Mouse (Mus musculus): ENCODE measurements around the gene Ttc9b.

Gene Ttc9b

GRCm38 (mm10) chr7:27644471-27644870 is 9.2 kb upstream of the Ttc9b start:
- no peak for DNase-seq

- no peak for DNase-seq
Observed at GRCm38 (mm10) chr7:27646516-27646915, 7.2 kb upstream of the Ttc9b start.

DNA sequence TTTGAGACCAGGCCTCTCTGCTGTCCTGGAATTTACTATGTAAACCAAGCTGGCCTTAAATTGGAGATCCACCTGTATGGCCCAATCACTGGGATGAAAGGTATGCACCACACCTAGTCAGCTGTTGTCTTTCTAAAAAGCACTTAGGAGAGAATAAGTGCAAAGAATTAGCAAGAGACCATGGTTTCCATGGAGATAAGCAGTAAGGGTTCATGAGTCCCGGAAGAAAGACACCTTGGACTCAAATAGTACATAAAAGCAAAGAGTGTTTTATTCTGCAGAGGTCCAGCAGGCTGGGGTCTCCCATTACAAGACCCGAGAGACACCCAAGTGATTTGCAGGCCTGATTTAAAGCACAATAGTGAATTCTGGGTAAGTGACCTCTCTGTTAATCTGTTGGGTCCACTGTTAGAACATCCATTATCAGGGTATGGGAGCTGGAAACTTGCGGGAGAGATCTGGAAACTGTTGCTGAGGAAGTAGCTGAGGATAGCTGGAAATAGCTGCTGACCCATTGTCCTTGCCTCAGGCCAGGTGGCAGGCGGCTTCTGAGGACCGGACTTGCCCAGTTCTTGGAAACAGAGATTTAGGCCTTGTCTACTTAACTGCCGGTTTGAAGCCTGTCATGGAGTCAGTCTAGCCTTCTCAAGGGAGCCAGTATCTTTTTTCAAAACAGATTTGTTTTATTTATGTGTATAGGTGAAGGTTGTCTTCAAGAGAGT is 6.3 kb upstream of the Ttc9b start:
- no peak for DNase-seq

GRCm38 (mm10) chr7:27649723-27650122 is 4.0 kb upstream of the Ttc9b start:
- DNase-seq: no peak

DNA sequence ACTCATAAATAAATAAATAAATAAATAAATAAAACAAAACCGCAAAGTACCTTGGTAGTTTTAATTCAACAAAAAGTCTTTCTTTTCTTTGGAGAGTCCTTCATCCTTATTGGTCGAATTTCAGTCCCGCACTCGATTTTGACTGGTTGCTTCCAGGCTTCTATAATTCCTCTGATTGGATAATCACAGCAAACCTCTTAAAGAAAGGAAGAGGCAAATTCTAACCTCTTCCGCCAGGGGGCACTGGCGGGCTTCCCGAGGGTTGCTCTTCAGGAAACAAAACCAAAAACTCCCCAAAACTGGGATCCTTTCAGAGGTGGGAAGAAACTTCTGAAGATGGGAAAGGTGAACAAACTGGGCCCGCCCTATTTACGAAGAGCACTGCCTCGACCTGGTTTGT is 2.8 kb upstream of the Ttc9b start:
- peak; percentile 84 for DNase-seq

- DNase-seq: peak; percentile 14
Observed at GRCm38 (mm10) chr7:27654607-27655276, 1.0 kb downstream of the Ttc9b start.

- DNase-seq: no peak
Observed at GRCm38 (mm10) chr7:27655545-27655944, 1.8 kb downstream of the Ttc9b start.

- DNase-seq: no peak
Observed at GRCm38 (mm10) chr7:27656600-27656999, 2.9 kb downstream of the Ttc9b start.

DNA sequence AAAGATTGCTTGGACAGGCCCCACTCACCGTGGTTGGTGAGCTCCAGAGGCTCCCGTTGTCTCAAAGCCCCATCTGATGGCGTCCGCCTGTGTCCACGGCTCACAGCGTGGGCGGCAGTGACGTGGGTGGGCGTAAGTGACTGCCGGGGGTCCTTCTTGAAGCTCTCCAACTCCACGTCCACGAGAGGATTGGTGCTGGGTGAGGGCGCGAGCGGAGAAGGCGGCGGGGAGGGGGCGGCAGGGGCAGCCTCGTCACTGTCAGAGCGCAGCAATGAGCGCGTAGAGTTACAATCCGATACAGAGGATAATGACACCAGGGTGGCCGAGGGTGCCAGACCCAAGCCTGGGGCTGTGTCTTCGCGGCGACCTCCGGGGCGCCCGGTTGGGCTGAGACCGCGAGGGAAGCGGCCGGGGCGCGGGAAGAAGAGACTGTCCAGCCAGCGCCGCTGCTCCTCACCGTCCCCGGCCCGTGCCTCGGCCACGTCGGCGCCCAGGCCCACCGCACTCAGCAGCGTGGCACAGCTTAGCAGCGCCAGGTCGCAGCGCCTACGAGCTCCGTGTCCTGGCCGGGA is 4.2 kb downstream of the Ttc9b start:
- DNase-seq: no peak

DNA sequence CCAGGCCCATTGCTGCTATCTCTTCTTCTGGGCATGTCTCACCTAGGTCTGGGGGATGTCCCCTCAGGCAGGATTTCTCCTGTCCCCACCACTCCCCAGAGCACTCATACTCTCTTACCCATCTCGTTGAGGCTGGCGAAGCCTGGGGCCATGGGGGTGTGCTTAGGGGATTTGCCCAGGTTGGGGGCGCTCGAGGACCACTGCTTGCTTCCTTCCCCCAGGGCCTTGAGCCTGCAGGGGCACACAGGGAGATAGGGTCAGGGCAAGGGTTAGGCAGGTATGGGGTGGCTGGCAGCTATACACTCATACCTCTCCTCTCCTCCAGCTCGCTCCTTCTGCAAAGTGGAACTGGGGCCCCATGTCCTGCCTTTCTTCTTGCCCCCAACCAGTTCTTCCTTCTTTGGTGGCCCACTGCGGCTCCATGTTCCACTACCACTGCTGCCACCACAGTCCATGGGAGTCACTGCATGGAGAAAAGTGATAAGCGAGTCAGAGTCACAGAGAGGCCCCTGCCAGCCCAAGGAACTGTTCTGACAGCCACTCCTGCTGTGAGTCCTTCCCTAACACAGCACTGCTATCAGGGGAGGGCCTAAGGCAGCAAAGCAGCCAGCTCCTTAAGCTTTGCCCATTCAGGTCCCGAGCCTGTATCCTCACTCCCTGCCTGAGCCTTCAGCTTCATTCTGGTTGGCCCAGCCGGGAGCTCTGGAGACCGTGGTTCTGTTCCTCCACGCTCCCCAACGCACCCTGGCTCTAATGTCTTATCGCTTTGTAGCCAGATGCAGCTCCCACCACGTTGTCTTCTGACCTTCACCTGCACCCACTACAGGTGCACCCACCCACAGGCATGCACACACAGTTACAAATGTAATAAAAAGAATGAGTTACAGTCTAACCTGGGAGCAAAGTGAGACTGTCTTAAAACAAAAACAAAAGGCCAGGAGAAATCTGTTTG is 5.3 kb downstream of the Ttc9b start:
- DNase-seq: no peak

- no peak for DNase-seq
Observed at GRCm38 (mm10) chr7:27662038-27662437, 8.3 kb downstream of the Ttc9b start.

DNA sequence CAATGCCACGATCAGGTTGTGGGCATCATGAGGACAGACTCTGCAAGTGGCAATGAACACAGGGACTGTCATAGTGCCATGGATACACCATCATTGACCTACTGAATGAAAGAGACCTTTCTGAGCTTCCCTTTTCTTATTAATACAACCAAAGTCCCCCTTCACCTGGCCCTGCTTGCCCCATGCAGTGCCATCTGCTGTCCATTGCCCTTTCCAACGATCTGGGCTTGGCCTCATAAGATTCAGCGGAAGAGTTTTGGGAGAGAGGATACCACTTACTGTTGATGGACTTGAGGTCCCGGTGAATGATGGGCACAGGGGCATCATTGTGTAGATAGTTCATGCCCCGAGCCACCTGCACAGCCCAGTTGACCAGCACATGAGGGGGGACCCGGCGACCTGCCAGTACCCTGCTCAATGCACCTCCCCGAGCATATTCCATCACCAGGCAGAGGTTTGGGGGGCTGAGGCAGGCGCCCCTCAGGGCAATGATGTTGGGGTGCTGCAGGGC is 19.4 kb downstream of the Ttc9b start:
- DNase-seq: no peak

GRCm38 (mm10) chr7:27673575-27674131 is 19.9 kb downstream of the Ttc9b start:
- peak; percentile 33 for DNase-seq

GRCm38 (mm10) chr7:27674195-27674521 is 20.4 kb downstream of the Ttc9b start:
- DNase-seq: no peak

GRCm38 (mm10) chr7:27674522-27675221 is 21.0 kb downstream of the Ttc9b start, which contains the start of gene Map3k10:
Gene Map3k10 (minus strand): TSS chr7:27674598.
- DNase-seq: peak; percentile 95

DNA sequence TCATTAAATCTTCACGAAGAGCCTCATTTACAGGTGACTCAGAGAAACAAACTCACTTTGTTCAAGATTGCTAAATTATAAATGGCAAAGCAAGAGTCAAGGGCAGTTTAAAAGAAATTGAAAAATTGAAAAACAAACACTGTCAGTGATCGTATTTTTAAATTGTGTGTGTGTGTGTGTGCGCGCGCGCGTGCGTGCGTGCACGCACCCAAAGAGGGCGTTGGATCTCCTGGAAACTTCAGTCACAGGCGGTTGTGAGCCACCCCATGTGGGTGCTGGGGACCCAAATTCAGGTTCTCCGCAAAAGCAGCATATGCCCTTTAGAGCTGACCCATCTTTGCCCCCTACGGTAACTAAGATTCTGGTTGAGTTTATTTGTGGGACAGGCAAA is 21.5 kb downstream of the Ttc9b start:
- DNase-seq: no peak

- no peak for DNase-seq
Observed at GRCm38 (mm10) chr7:27683218-27683617, 29.5 kb downstream of the Ttc9b start.

DNA sequence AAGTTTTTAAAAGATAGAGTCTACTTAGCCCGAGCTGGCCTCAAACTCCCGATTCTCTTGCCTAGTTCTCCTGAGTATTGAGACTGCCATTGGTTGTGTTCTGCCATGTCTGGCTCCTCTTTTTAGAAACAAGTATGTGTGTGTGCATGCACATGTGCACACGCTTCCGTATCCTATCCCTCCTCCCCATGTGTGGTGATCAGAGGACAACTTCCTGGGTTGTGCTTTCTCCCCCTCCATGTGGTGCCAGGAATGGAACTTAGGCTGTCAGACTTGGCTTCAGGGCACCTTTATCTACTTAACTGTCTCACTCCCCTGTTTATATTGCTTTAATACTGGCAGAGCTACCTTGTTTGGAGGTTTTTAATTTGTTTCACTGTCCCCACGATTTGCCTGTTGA is 31.5 kb downstream of the Ttc9b start:
- DNase-seq: no peak

- peak; percentile 35 for DNase-seq
Observed at GRCm38 (mm10) chr7:27685681-27686080, 32.0 kb downstream of the Ttc9b start.

GRCm38 (mm10) chr7:27687043-27687442 is 33.3 kb downstream of the Ttc9b start:
- no peak for DNase-seq

- no peak for DNase-seq
Observed at GRCm38 (mm10) chr7:27687836-27688235, 34.1 kb downstream of the Ttc9b start.

- DNase-seq: no peak
Observed at GRCm38 (mm10) chr7:27688246-27688788, 34.6 kb downstream of the Ttc9b start.

Measured in kidney, postnatal 14 days (tissue).